Mouse (Mus musculus) adrenal gland, postnatal 25 days (tissue): ENCODE measurements at regions not wholly inside any gene's neighbourhood (a gene's known extent, or its start where the extent isn't known, plus 50 kb on each side); places are given as distances from the start of the nearest gene placed in this dataset.

ENCODE experiments used
- DNase-seq: peaks from one replicate; pipeline ENCODE4 v3.0.0; 2021; ENCODE audit warnings: mixed read lengths

DNA sequence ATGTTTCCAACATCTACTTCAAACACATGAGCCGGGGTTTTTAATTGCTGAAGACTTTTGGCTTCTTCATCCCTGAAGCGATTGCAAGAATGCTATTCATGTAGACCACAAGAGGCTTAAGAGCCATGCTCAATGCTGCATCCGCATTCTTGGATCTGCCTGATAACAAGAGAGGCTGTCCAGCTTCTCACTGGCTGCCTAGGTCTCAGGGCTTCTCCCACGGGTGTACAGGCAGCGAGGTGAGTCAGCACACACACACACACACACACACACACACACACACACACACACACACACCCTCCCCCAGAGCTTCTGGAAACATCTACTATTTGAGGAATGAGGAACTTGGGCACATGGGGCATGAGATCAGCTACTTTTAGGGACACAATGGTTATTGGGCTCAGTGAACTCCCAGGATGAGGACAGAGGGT lies 261.1 kb downstream of the Tgfb2 start:
- DNase-seq: no peak

DNA sequence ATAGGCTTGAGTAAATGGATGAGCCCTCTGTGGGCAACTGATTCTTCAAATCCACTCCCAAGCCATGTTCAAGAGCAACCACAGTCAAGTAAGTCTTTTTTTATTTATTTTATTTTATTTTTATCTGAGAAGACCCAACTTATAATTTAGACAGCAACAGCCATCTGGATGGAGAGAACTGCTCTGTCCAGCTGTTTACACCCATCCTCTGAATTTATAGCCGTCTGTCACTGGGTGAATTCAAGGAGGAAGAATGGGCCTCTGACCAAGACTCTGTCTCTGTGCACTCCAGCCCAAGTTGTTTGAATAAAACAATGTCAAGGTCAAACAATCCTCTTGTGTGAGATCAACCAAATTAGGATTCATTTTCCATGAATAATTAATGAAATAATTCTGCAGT lies 263.6 kb downstream of the Tgfb2 start:
- DNase-seq: no peak

DNA sequence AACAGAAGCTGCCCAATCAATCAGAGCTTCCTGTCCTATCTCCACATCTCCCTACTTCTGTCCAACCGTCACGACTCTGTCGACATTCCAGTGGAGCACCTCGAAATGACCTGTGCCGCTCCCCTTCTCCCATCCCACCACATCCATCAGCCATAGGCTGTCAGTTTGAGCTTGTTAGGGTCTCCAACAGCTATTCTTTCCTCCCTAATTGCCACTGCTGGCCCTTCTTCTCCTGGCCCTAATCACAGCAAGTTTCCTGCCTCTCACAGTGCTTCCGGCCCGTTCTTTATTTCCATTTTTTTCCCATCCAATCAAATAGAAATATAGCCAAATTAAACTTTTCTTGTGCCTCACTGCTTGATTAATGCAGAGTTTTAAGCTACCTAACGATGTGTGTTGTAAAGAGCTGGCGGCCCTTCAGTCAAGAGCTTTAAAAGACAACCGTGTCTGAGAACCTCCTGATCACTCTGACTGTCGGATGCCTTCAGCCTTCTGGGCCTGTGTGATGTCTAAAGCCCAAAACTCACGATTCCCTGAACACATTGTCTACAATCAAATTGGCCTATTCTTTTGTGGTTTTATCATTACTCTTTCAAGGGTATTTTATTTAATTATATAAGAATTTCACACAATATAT lies 270.3 kb downstream of the Tgfb2 start:
- no peak for DNase-seq

DNA sequence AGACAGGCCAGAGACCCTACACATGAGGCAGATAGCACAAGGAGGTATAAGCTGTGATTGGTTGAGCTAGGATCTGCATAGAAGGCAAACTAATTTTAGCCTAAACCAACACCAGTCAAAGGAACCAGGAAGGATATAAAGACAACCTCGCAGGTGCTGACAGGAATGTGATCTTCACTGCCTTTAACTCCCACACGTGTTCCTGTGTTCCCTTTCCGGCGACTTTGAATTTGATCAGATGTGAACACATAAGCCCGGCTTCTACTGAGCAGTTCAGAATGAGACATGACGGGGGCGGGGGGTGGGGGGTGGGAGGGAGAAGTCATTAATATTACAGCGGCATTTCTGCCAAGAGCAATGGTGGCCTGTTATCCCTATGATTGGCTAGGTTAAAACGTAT lies 271.0 kb downstream of the Tgfb2 start:
- no peak for DNase-seq

DNA sequence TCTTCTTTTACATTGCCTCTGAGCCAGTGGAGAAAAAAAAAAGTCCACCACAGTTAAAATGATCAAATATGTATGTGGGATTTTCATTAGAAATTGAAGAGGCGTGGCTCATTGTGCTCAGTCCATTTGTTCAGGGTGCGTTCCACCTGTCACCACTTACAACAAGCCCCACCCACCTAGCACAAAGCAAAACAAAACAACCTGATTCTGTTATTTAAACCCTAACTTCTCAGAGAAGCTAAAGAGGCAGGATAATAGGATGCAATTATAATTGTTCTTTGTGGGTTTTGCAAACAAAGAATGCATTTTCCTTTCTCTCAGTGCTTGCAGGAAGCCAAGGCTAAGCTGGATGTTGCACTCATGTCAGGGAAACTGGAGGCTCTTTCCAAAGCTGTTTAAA lies 271.8 kb downstream of the Tgfb2 start:
- DNase-seq: no peak

DNA sequence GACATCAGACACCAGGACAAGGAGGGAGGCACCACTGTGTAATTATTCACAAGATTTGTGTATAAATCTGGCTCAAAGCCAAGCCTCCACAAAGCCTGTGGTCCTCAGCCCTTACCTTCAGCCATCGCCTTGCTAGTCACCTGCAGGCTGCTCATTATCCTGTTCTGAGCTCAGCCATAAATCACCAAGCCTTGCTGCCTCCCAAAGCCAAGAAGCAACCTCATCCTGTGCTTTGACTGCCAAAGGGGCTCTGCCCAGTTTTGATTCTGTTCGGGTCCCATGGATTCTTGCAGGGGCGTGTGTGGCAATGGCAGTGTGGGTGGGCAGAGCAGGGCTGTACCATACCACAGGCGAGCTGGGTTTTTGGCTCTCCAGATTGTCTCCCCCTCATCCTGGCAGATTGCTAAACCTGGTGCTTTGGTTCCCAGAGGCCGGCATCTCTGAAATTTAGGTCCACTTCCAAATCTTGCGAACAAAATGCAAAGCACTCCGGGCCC lies 272.6 kb downstream of the Tgfb2 start:
- no peak for DNase-seq

DNA sequence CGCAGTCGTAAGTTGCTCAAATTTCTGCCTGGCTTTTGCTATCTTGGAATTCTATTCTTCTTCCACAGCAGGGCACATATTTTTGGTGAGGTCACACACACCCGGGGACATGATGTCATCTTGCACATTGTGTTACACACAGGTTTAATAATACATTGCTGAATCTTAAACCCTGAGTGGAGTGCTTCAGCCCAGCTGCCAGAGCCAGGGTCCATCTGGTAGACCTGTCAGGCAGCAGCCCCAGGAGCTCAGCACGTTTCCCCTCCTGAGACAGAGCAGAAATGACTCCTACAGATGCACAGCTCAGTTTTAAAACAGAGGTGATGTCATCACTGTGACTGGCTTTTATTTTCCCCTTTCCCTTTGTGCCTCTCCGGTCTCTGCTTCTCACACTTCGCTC lies 280.4 kb downstream of the Tgfb2 start:
- DNase-seq: no peak

DNA sequence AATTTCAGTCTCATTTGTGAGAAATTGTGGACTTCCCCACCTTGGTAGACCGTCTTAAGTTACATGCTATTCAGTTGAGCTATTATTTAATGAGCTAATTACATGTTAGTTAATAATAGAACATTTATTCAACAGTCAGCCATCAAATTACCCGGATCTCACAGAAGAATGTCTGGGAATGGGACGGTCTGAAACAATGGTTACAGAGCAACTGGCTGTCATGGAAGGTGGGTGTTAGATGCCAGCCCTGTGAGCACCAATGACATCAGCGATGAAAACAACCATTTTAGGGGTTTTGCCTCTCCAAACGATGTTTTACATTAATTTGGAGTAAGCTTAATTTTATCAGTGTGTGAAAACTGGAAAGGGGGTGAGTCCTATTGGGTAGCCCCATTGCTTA lies 281.7 kb downstream of the Tgfb2 start:
- no peak for DNase-seq

DNA sequence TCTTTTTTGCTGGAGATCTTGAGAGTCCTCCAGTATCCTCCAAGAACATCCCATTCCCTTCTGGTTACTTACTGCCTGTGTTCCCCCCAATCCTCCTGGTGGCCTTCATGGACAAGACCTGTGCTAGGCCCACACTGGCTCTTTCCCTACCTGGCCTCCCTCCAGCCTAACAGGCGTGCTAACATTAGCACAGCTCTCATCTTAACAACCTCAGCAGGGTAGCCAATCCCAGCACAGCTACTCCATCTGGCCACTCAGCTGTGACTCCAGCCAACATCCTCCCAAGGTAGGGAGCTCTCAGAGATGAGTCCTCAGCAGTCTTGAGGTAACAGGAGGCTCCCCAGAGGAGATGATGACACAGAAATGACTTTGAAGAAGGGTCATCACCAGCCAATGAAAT lies 288.7 kb downstream of the Tgfb2 start:
- DNase-seq: no peak

DNA sequence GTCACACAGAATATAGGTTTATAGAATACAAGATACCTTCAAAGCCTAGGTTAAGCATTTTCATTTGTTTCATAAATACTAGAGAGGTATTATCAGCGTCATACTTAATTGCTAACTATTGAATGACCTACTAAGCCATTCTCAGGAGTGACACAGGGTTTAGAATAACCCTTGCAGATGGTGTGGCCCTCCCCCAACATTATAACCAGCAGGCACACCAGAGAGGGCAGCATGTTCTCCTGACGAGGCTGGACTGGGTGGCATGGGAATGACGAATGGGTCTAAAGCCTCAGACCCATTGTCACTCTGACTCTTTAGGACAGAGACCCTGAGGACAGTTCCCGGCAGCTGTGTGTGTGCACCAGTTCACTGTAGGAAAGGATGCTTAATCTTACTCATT lies 290.5 kb downstream of the Tgfb2 start:
- no peak for DNase-seq

DNA sequence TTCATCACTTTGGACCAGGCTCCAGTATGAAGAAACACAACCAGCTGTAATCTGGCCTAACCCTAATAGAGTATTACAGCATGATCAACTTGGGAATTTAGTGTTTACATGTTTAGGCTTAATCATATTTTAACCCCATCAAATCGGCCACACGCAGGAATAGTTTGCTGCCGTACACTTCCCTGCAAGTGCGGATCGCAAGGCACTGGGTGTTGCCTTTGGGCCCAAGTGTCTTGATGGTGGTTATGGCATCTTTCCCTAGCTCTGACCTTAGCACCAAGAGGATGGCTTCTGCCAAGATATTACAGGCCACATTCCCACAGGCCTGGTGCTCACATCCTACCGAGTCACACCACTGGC lies 291.9 kb downstream of the Tgfb2 start:
- DNase-seq: no peak

DNA sequence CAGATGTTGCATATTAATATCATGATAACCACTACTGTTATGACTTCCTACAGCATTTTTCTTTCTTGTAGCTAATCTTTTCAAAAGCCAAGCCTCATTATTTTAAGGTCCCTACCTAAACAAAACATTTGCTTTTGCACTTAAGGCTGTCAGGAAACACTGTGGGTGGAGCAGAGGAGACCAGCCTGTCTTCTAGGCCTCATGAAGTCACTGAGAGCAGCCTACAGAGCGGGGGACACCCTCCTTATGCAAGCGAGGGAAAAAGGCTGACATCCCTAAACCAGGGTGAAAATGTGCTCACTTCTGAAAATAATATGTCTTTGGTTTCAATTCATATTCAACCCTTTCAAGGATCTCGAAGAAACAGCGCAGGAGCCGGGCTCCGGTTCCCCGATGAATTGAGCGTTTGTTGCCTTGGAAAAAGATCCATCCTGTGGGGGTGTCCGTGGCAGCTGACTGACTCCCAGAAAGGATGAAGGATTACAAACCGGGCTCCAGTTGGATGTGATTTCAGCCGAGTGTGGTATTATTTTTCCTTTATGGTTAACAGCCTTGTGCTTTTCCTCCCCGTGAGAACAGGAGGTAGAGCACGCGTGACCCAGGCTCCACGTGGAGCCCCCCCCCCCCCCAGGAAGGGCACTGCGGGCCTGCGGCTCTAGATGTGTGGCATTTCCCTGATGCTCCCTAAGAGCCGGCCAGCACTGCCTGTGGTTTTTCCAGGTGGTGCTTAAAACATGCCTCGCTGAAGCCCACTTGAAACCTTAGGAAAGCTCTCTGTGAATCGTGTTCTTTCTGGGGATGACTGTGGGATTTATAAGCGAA lies 292.5 kb downstream of the Tgfb2 start:
- DNase-seq: no peak

DNA sequence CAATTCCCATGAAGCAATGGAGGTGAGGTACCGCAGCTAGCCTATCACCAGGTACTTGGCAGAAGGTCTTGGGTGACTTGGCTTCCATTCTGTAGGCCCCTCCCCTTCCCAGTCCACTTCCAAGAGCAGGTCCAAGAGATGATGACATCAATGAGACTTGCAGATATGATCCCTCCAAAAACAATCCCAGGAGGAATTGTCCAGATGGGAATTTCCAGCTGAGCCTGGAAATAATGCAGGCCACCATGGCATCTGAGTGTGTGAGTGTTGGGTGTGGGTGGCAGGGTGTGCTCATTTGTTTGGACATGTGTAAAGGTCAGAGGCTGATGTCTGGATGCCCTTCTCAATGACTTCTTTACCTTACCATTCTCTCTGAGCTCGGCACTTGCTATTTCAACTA lies 293.5 kb downstream of the Tgfb2 start:
- DNase-seq: no peak

DNA sequence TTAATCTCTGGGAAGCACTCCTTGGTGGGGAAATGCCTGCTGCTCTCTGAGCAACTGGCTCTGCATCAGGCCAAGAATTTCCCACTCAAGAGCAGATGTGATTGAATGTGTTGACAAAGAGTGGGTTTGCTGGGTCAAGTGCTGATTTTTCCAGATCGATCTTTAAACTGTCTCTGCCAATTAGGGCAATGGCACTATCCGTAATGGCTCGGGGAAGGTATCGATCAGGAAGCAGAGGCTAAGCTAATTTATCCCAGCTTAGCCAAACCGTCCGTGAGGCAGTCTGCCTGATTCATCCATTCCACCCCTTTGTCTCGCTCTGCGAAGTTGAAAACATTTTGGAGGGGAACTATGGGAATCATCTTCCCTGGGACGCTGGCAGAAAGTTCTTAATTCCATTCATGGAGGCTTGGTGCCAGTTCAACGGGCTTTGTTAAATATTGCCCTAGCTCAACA lies 291.9 kb upstream of the Lyplal1 start:
- no peak for DNase-seq

DNA sequence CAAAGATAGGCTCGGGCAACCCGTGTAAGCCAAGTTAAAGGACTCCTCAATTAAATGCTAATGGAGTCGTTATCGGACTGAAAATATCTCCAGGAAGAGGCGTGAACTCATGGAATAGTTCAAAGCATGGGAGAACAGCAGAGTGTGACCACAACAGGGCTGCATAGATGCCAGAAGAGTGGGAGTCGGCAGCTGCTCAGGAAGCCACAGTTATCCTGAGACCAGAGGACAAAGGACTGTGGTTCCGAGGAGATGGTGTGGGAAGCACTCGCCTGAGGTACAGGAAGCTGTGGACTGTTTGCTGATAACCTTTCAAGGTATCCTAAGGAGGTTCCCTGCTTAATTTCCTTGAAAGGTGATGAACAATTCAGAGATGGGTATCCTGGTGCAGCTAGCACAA lies 290.5 kb upstream of the Lyplal1 start:
- DNase-seq: no peak

DNA sequence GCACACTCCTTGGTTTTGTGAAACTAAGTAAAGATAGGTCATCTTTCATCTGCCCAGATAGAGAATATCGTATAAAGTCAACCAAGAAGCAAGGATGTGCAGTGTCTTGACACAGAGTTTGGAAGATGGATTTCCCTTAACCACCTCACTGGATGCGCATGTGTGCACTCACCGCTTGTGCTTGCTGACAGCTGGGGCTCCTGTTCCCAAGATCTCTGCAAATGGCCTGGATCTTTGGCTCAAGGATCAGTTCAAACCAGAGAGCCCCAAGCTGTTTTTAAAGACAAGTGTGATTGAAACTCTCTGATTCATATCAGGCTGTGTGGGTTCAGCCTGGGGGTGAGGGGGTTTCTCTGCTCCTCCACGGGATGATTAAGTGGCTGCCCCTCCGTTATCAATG lies 288.6 kb upstream of the Lyplal1 start:
- DNase-seq: no peak

DNA sequence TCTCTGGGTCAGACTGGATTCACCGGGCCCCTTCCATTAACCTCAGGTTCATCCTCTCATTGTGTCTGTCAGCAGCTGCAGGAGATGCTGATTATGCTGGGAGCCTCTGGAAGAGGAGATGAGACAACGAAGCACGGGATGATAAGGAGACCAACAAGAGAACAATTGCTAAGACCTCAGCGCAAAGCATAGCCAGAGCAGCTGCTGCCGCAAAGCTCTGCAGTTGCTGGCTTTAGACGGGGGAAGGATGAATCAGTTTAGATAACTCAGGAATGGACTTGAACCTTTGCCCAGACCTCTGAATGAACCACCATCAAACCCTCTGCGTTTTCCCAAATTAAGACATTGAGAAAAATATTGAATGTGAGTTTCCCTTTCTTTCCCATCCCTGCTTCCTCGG lies 282.7 kb upstream of the Lyplal1 start:
- no peak for DNase-seq

DNA sequence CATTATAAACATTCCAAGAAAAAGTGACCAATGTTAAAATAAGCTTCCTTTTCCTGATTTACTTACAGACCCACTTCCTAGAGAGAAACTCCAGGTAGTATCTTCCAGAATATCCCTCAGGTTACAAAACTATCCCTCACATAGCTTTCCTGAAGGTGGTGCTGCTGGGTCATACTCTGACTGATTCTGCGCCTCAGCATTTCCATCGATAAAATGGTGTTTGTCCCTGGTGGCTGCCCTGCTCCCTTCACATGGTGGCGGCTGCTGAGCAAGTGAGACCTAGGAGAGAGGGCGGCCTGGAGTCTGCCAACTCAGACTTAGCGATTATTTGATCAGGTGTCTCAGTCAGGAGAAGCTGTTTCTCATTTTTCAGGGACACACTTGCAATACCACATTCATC lies 275.9 kb upstream of the Lyplal1 start:
- no peak for DNase-seq

DNA sequence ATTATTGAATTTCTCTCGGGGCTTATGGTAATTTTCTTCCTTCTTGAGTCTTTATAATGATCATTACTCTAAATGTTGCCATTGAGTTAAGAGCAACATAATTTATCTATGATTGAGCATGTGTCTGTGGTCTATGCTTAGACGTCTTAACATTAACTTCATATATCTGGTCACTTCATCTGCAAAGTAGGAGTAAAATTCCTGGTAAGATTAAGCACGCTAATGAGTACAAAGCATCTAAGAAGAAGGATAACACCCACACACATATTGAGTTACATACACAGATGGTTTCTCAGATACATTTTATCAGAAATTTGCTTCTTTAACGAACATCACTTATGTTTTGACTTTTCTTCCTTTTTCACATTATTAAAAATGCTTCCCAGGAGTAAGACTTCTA lies 267.3 kb upstream of the Lyplal1 start:
- no peak for DNase-seq

DNA sequence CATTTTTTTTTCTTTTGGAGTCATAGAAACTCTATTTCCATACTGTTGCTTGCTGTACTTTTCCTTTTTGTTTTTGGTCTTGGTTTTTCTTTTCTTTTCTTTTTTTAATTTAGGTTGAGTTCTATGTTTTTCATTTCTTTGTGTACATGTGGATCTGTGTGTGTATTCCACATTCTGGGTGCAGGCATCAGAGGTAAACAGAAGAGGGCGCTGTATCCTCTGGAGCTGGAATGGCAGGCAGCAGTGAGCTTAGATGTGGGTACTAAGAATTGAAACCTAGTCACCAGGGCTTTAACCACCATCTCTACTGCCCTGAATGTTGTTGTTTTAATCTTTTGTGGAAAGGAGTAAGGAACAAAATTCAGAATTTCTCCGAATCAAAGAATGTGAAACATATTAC lies 266.3 kb upstream of the Lyplal1 start:
- no peak for DNase-seq

DNA sequence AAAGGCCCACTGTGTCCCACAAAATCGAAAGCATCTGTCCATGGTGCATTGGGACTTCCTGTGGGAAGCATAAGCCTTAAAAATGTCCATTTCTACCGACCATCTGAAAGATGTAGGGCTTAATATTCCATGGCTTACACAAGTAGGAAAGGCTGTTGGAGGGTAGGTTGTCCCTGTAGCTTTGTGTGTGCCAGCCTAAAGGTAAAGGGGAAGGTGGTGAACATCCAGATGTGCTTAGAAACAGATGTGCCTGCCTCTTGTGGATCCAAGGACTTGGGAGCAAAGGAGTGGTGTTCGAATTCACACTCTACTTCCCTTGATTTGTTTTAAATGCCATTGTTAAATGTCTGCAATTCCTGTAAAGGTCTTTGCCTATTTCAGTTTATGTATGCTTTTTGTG lies 265.9 kb upstream of the Lyplal1 start:
- no peak for DNase-seq

DNA sequence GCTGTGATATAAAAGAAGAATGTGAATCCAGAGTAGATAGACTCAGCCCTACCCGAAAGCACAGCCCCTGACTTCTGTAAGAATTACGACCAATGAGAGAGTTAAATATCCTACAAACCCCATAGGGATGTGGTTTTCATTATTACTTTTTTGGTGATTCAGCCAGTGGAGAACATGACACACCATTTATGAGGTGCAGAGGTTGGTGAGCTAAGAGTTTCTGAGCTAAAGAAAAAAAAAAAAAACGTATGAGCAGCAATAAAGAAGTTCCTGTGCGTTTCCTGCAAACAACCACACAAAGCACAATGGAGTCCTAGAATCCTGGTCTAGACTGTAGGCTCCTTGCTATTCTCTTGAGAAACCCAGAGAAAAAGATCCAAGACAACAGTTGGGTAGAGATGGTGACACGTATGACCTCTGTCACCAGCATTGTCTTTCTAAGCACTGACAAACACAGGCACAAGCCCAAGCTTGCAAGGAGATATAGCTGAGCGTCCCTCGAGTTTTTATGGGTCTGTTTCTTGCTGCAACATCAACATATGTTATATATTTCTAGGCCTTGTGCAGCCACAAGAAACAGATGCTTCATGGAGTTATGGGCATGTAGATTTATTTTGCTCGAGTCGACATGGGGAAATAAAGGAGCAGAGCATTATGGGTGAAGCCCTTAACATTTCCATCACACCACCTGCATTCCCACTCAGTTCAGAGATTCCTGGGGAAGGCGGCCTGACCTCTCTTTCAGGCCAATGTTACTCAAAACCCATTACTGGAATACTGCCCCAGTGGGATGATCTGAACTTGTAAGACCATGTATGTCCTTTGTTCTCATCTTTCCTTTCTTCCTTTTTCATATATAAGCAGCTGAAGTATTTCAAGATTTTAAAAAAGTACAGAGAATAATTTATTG lies 263.1 kb upstream of the Lyplal1 start:
- DNase-seq: no peak
